Mouse (Mus musculus) heart, embryonic 12.5 days (tissue): ENCODE data around the gene Cradd. TPM values are rescaled to one million over a fixed set of nuclear protein-coding genes. Genes with fewer than 3 reads are reported as not detected.

Experiments used
- ATAC-seq: fragments of 200-750 bp; cut with Nextera tagmentation; 2 replicates; pipeline ENCODE4 v1.8.0; 2017; ENCODE audit warnings: moderate TSS enrichment, moderate library complexity; ENCODE audit not compliant: insufficient number of reproducible peaks, low FRiP score
- H3K27ac ChIP-seq: fragments of 300-500 bp; sonication (generic); 2 replicates; pipeline ENCODE4 v1.5.1; 2016; ENCODE audit warnings: mild to moderate bottlenecking, moderate library complexity; ENCODE audit not compliant: poor library complexity, severe bottlenecking
- H3K27me3 ChIP-seq: fragments of 300-500 bp; sonication (generic); replicated peaks from 2 replicates; pipeline ENCODE4 v1.6.1; 2016; ENCODE audit warnings: mild to moderate bottlenecking, moderate library complexity
- H3K36me3 ChIP-seq: fragments of 300-500 bp; sonication (generic); 2 replicates; pipeline ENCODE4 v1.6.1; 2016; ENCODE audit warnings: mild to moderate bottlenecking, moderate library complexity
- H3K4me1 ChIP-seq: fragments of 300-500 bp; sonication (generic); replicated peaks from 2 replicates; pipeline ENCODE4 v1.6.1; 2016; ENCODE audit warnings: mild to moderate bottlenecking
- H3K4me2 ChIP-seq: fragments of 300-500 bp; sonication (generic); 2 replicates; pipeline ENCODE4 v1.6.1; 2016; ENCODE audit warnings: mild to moderate bottlenecking, moderate library complexity
- H3K4me3 ChIP-seq: fragments of 300-500 bp; sonication (generic); 2 replicates; pipeline ENCODE4 v1.5.1; 2016; ENCODE audit warnings: mild to moderate bottlenecking
- H3K9ac ChIP-seq: fragments of 300-500 bp; sonication (generic); 2 replicates; pipeline ENCODE4 v1.6.1; 2016; ENCODE audit warnings: mild to moderate bottlenecking, moderate library complexity
- H3K9me3 ChIP-seq: fragments of 300-500 bp; sonication (generic); replicated peaks from 2 replicates; pipeline ENCODE4 v1.6.1; 2016; ENCODE audit warnings: mild to moderate bottlenecking, moderate library complexity
- WGBS: fragments of 180-500 bp; shearing (Covaris S2); methylation state at CpG from one replicate; pipeline ENCODE4 v1.1.7; 2016; 5-methylcytosine and 5-hydroxymethylcytosine counted together
- polyA plus RNA-seq: library from polyadenylated mRNA; unstranded; fragments of >200 nt; fragmentation: Nextera tagmentation; extraction: Ambion mirVana; gene quantifications from 2 replicates; pipeline ENCODE4 v1.2.1, GENCODE M21; 2016

Cradd gene
- polyA plus RNA-seq, 1 experiment from 2014 or later: 8.0 TPM

DNA sequence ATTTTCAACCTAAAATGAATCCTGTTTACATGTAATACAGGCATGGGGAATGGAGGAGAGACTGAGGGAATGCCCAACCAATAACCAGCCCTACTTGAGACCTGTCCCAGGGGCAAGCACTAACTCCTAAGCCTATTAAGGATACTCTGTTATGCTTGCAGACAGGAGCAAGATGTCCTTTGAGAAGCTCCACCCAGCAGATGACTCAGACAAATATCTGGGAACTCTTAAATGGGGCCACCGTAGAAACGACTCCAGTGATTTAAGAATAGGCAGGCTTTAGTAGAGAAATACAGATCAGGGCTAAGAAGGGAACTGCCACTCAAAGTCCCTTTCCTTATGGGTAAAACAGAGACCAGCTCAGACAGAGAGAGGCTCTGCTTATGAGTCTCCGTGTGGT, 182.9 kb downstream of the Cradd start:
- Histone ChIP-seq H3K9me3 (no peaks in the 10 kb centered on the region), H3K4me1 (peaks cover 55% of the 10 kb centered on the region), H3K4me2 (no peak overlapping the region), H3K9ac (no peak overlapping the region), H3K4me3 (no peak overlapping the region), H3K27ac (no peak overlapping the region), H3K27me3 (no peaks in the 10 kb centered on the region), H3K36me3 (no peaks in the 10 kb centered on the region)
- ATAC-seq: no peak
- 46% methylated on average over 3 of the region's 3 CpGs for WGBS

DNA sequence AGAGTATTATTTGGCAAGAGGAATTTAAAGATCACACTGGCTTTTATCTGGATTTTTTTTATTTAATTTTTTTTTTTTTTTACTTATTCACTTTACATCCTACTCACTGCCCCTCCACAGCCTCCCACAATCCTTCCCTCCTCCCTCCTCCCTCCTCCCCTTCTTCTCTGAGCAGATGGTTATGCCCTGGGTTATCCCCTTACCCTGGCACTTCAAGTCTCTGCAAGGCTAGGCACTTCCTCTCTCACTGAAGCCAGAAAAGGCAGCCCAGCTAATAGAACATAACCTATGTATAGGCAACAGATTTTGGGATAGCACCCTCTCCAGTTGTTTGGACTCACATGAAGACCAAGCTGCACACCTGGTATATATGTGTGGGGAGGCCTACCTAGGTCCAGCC, 183.7 kb downstream of the Cradd start:
- Histone ChIP-seq H3K4me1 (peaks cover 48% of the 10 kb centered on the region), H3K27ac (no peak overlapping the region), H3K36me3 (no peaks in the 10 kb centered on the region), H3K4me2 (no peak overlapping the region), H3K27me3 (no peaks in the 10 kb centered on the region), H3K9me3 (no peaks in the 10 kb centered on the region), H3K4me3 (no peak overlapping the region), H3K9ac (no peak overlapping the region)
- ATAC-seq: no peak

- no peaks in the 10 kb centered on the region for H3K9me3 ChIP-seq
- ATAC-seq: no peak
- no peak overlapping the region for H3K4me2 ChIP-seq
- H3K4me3 ChIP-seq: no peak overlapping the region
- no peaks in the 10 kb centered on the region for H3K36me3 ChIP-seq
- H3K27ac ChIP-seq: no peak overlapping the region
- 75% methylated on average over 8 of the region's 8 CpGs for WGBS
- peaks cover 43% of the 10 kb centered on the region for H3K4me1 ChIP-seq
- no peaks in the 10 kb centered on the region for H3K27me3 ChIP-seq
- H3K9ac ChIP-seq: peak overlapping the region; percentile 11; the same call in 1 of the 2 replicates
Observed at GRCm38 (mm10) chr10:95139645-95140044, 184.3 kb downstream of the Cradd start.

DNA sequence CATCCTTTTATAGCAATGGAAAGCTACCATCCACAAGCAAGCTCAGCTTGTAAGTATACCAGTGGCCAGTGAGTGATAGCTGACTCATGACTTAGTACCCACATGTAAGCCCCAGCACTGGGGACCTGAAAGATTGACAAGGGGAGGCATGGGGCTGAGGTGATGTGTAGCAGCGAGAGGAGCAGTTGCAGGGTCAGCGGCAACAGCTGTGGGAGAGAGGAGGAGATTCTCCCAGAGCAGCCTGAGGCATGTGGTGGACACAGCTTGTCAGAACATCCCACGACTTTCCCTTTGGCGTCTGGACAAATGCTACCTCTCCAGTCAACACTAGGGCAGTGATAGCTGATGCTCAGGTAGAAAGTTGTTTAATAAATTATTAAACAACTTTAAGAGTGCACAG, 190.9 kb downstream of the Cradd start:
- Histone ChIP-seq H3K9ac (no peak overlapping the region), H3K27me3 (no peaks in the 10 kb centered on the region), H3K9me3 (no peaks in the 10 kb centered on the region), H3K4me3 (no peak overlapping the region), H3K4me1 (no peaks in the 10 kb centered on the region), H3K36me3 (no peaks in the 10 kb centered on the region), H3K4me2 (no peak overlapping the region), H3K27ac (no peak overlapping the region)
- no peak for ATAC-seq
- WGBS: 58% methylated on average over 4 of the region's 4 CpGs

Other genes with a start within 250 kb of the Cradd start
- gene Socs2, start 93.0 kb upstream of the Cradd start, polyA plus RNA-seq: 47.7 and 49.0 TPM in 2 replicates
- gene Mrpl42, start 177.8 kb upstream of the Cradd start, polyA plus RNA-seq: 519 and 526 TPM in 2 replicates
- 266 and 274 TPM in 2 replicates for gene Ube2n, start 191.0 kb upstream of the Cradd start, polyA plus RNA-seq
- 152 and 155 TPM in 2 replicates for gene Nudt4, start 240.0 kb upstream of the Cradd start, polyA plus RNA-seq